Mouse (Mus musculus) kidney, postnatal 36 days (tissue): Measurements from ENCODE around the gene Clcn2.
"Not testable (repeated sequence)": the region's sequence is repeated elsewhere in the genome, so short reads cannot be mapped to it uniquely, and the experiment has no call there.

Source experiments
- DNase-seq, 2 experiments: peaks; one replicate each; pipeline ENCODE4 v3.0.0; 2021 to 2022; ENCODE audit warnings: mixed read lengths in 2 of 2

Gene Clcn2

GRCm38 (mm10) chr16:20700036-20700435, 17.5 kb downstream of the Clcn2 start:
- DNase-seq: no peak

DNA sequence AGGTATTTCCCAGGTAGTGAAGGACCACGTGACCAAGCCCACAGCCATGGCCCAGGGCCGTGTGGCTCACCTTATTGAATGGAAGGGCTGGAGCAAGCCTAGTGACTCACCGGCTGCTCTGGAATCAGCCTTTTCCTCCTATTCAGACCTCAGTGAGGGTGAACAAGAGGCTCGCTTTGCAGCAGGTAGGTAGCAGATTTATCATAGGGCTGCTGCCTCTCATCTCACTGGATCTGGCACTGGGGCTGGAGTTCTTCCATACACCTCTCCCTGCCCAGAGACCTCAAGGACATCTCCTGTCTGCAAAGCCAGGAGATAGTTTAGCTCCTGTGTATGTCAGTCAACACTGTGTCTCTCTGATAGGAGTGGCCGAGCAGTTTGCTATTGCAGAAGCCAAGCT, 18.3 kb downstream of the Clcn2 start:
- no peak for DNase-seq

DNA sequence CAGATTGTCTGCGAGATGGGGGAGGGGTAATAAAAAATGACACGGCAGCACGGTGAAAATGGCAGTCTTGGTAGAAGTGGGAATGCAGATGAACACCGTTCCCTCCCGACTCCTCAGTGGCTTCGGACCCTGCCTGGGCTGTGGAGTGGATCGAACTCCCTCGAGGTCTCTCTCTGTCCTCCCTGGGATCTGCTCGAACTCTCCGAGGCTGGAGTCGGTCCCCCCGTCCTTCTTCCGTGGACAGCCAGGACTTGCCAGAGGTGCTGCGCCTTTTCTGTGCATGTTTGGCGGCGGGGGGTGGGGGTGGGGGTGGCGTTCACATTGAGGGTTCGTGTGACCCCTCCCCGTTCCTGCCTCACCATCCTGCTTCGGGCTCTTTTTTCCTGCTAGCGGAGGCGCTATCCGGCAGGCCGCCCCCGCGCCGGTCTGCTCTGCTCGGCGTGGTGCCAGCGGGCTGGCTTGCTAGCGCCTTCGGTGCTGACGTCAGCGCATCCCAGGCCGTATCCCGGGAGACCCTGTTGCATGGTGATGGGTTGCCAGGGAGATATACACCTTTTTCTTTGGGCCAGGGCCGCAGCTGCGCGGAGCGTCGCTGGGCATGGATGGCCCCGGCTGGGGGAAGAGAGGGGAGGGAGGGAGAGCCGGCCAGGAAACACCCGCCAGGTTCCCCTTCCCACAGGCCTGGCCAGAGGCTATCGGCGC, 21.8 kb downstream of the Clcn2 start:
- peak; percentile 91 to 93 for DNase-seq

DNA sequence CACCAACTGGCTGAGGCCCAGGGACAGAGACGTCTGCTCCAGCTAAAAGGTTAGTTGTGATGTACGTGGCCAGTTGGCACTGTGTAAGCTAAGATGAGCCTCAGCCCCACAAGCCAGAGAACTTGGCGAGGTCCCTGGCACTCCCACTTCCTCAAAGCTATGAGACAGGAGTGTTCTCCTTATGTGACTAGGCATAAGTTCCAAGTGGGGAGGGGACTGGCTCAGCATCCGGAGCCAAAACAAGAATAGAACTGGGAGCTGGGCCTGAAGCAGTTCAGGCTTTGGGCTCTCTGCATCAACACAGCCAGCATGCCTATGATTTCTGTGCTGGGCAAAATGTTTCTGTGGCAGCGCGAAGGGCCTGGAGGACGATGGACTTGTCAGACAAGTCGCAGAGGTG, 22.8 kb downstream of the Clcn2 start:
- peak; percentile 35 to 45 for DNase-seq

GRCm38 (mm10) chr16:20693111-20693701, 24.3 kb downstream of the Clcn2 start, which contains the start of gene Fam131a:
TSS of gene Fam131a (plus strand) at chr16:20693241.
- peak; percentile 90 to 94 for DNase-seq

DNA sequence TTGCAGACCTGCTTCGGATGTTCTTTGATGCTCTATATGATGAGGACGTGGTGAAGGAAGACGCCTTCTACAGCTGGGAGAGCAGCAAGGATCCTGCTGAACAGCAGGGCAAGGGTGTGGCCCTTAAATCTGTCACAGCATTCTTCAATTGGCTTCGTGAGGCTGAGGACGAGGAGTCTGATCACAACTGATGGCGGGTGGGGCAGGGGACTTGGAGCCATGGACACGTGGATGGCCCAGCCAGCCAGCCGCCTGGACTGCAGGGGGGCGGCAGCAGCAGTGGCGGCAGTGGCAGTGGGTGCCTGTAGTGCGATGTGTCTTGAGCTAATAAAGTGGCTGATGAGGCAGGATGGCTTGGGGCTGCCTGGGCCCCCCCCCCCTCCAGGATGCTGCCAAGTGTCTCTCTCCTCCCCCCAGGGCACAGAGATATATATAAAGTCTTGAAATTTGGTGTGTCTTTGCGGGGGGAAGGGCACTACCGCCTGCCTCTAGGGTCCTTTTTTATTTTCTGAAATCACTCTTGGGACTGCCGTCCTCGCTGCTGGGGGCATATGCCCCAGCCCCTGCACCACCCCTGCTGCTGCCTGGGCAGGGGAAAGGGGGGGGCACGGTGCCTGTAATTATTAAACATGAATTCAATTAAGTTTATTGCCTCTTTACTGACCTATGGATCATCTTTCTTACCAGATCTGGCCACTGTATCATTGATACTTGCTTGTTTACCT, 25.1 kb downstream of the Clcn2 start:
- DNase-seq: no peak

DNA sequence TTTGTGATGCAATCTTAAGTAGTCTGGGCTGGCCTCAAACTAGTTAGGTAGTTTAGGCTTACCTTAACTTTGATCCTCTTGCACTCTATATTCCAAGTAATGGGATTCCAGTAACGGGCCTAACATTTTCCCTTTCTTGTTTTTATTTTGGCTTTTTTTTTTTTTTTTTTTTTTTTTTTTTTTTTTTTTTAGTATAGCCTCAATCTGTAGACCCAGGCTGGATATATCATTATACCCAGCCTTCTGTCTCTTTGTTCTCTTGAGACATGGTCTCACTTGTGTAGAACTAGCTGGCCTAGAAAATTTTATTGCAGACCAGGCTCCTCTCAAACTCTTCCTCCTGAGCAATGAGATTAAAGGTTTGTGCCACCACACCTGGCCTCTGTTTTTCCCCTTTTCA, 25.9 kb downstream of the Clcn2 start:
- no peak for DNase-seq

- no peak for DNase-seq
Observed at GRCm38 (mm10) chr16:20690774-20691173, 26.8 kb downstream of the Clcn2 start.

DNA sequence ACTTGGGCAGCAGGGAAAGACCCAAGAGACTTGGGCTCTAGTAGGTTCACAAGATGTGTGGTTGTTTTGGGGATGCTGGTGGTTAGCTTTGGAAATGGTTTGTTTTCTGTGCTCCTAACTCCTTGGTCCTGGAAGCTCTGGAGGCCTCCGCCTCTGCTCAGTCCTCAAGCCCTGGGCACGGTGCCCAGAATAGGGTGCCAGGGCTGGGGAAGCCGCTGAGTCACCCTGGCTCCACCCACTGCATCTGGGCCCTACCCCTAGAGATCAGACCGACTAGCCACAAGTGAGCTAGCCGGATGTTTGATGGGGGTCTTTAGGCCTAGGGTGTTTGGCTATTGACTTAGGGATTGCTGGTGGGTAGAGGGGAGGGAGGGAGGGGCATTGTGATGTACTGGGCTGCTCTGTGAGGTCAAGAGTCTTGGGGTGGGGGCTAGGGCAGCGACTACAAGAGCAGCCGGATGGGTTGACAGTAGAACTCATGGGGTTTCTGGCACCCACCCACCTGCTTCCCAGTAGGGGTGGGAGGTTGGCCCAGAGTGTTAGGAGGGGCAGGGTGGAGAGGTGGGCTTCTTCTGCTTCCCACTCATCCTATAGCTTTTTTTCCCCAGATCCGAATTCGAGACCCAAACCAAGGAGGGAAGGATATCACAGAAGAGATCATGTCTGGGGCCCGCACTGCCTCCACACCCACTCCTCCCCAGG, 39.4 kb downstream of the Clcn2 start:
- DNase-seq: peak; percentile 88 to 92

DNA sequence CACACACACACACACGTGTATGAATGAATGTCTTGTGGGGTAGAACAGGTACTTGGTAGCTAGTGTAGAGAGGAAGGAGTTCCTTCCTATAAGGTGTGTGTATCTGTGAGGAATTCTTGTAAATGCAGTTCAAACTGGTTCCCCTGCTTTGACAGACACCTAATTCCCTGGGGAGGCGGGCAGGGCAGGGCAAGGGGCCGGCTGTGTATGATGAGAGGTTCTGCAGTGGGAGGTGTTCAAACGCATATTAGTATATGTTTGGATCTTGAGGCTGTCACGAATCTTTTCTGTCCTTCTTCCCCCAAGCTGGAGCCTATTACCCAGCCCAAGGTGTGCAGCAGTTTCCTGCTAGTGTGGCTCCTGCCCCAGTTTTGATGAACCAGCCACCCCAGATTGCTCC, 40.2 kb downstream of the Clcn2 start:
- DNase-seq: no peak

- no peak for DNase-seq
Observed at GRCm38 (mm10) chr16:20676702-20677101, 40.8 kb downstream of the Clcn2 start.

GRCm38 (mm10) chr16:20675213-20675612, 42.3 kb downstream of the Clcn2 start:
- no peak for DNase-seq

- peak; percentile 74 for DNase-seq
Observed at GRCm38 (mm10) chr16:20673706-20674303, 43.7 kb downstream of the Clcn2 start.

DNA sequence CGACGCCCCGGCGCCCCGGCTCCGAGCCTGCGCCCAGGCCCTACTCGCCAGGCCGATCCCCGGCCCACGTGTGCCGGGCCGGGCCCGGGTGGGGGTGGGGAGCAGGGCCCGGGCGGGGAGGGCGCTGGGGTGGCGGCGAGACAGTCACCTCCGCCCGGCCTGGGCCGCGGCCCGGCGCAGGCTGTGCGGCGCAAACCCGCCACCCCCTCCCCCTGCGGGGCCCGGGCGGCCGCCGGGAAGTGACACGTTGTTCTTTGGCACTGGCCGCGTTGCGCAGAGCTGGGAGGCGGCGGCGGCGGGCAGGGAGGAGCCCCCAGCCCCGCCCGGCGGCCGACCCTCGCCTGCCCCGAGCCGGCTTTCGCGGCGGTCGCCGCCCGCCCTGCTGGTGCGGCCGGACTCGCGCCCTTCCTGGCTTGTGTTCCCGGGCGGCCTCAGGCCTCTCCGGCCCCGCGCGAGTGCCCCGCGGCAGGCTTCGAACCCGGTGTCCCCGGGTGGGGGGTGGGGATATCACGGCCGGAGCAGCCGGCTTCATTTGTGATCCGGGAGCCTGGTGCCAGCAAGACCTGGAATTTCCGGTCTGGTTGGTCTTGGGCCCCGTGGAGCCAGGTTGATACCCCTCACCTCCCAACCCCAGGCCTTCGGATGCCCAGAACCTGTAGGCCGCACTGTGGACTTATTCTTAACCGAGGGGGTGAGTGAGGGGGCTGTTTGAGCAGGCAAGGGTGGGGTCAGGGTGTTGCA, 44.4 kb downstream of the Clcn2 start:
- DNase-seq: peak; percentile 63 to 77

DNA sequence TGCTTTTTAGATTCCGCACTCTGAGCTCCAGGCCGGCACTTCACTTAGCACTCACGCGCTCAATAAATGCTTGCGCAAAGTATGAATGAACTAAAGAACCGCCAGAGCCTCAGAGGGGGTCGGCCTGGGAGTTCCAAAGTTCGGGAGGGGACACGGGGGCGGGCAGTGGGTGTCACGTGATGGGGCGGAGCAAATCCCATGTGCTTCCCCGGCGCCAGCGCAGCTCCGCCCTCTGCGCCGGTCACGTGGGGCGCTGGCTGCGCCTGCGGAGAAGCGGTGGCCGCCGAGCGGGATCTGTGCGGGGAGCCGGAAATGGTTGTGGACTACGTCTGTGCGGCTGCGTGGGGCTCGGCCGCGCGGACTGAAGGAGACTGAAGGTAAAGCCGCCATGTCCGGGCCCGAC, 45.0 kb downstream of the Clcn2 start:
- DNase-seq: peak; percentile 97 to 99

GRCm38 (mm10) chr16:20671886-20672285, 45.7 kb downstream of the Clcn2 start:
- no peak for DNase-seq

DNA sequence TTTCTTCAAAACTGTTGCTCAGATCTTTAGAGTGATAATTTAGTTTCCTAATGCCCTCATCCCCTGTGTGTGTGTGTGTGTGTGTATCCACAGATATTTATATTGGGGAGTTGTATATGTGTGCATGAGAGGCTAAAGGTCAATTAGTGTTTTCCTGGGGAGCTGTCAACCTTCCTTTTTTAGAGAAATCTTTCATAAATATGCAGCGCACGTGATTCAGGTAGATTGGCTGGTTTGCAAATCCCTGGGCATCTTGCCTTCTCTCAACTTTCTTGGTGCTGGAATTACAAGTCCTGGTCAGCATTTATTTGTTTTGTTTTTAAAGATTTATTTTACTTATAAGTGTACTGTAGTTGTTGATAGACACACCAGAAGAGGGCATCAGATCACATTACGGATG, 47.3 kb downstream of the Clcn2 start:
- DNase-seq: no peak

DNA sequence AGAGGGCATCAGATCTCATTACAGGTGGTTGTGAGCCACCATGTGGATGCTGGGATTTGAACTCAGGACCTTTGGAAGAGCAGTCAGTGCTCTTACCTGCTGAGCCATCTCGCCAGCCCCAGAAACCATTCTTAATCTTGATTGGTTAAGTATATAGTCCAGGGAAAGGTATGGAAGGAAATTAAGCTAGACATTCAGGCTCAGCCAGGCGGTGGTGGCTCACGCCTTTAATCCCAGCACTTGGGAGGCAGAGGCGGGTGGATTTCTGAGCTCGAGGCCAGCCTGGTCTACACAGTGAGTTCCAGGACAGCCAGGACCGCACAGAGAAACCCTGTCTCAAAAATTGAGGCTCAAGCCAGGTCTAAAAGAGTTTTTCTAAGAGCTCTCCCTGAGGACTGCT, 49.5 kb downstream of the Clcn2 start, which contains the start of gene Eif4g1:
Eif4g1 (plus strand) TSS at position 301 of the 400 bp plus-strand sequence.
- DNase-seq: not testable (repeated sequence)

DNA sequence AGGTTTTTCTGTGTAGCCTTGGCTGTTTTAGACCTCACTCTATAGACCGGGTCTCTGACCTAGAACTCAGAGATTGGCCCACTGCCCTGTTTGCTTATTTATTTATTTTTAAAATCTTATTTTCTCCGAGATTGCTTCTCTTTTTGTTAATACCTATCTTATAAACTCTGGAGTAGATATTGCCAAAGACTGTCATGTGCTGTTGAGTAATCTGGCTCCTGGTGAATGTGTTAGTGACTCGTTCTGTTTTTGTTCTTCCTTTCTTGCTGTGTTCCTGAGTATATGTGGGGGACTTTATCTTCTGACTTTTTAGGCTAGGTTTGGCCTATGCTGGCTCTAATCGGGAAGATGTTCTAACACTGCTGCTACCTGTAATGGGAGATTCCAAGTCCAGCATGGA, 59.9 kb downstream of the Clcn2 start:
- no peak for DNase-seq

- DNase-seq: no peak
Observed at GRCm38 (mm10) chr16:20653315-20653714, 64.2 kb downstream of the Clcn2 start.
